Mouse (Mus musculus): Measurements from ENCODE around the gene Pdzd9. TPM values are rescaled to one million over a fixed set of nuclear protein-coding genes. Genes with fewer than 3 reads are reported as not detected.

Pdzd9 gene
- polyA plus RNA-seq, 1 experiment = 0.11 TPM

DNA sequence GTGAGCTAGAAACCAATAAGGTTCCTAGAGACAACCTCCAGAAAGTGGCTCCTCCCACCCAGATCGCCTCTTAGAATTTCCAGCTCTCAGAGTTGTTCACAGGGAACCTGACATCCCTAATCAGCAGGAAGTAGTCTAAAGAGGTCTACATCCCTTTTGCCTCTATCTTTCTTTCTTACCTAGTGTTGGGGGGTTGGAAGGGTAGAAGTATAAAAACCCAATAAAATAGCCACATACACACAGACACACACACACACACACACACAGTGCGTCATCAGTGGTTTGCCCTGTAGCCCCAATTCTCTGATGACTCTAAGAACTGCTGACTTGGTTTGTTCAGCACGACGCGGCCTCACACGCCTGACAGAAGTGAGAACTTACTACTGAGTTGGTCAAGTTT, 29.4 kb upstream of the Pdzd9 start:
- TF ChIP-seq MYOD1 (IDR thresholded peaks at IDR 0.05; ENCODE audit: control insufficient read depth, insufficient read length, low read depth) = no peak
- TF ChIP-seq CTCF (IDR thresholded peaks at IDR 0.05; ENCODE audit: control insufficient read depth, insufficient read depth, insufficient read length) = no peak
- TF ChIP-seq MAX (IDR thresholded peaks at IDR 0.05) = no peak
- TF ChIP-seq FOSL1 (IDR thresholded peaks at IDR 0.05; ENCODE audit: insufficient read depth, low read length, poor library complexity, severe bottlenecking) = no peak
- no peak for TF ChIP-seq MYOG (IDR thresholded peaks at IDR 0.05; ENCODE audit: control insufficient read depth, extremely low read depth, insufficient read length)
- no peak for TF ChIP-seq CEBPB (IDR thresholded peaks at IDR 0.05; ENCODE audit: low read depth)
- TF ChIP-seq USF1 (IDR thresholded peaks at IDR 0.05; ENCODE audit: low read depth) = no peak
- Histone ChIP-seq H3K36me3 (ENCODE audit: control insufficient read depth, insufficient read depth) (peaks cover 5% of the 10 kb centered on the region), H3K4me3 (ENCODE audit: insufficient read depth, poor library complexity, severe bottlenecking) (no peak overlapping the region), H3K79me2 (ENCODE audit: control insufficient read depth, insufficient read depth) (peaks cover 91% of the 10 kb centered on the region), H3ac (ENCODE audit: control insufficient read depth, insufficient read length, low read depth) (no peak overlapping the region), H3K79me3 (ENCODE audit: low read depth) (peaks cover 48% of the 10 kb centered on the region), H3K27me3 (ENCODE audit: control insufficient read depth, insufficient read depth, insufficient read length) (no peaks in the 10 kb centered on the region)

DNA sequence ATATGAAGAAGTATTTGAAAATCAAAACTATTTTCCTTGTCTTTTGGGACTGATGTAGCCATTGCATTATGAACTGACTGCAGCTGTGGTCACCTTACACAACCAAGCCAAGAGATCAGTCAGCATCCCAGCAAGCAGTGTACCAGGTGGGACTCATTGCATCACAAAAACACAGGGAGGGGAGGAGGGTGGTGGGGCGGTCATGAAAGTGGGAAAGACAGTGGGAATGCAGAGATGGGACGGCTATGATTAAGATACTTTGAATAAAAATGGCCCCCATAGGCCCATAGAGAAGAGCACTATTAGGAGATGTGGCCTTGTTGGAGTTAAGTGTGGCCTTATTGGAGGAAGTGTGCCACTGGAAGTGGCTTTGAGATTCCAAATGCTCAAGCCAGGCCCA, 26.2 kb upstream of the Pdzd9 start:
- no peaks in the 10 kb centered on the region for H3K27me3 ChIP-seq (ENCODE audit: control insufficient read depth, insufficient read depth, insufficient read length)
- TF ChIP-seq USF1 (IDR thresholded peaks at IDR 0.05; ENCODE audit: low read depth) = no peak

DNA sequence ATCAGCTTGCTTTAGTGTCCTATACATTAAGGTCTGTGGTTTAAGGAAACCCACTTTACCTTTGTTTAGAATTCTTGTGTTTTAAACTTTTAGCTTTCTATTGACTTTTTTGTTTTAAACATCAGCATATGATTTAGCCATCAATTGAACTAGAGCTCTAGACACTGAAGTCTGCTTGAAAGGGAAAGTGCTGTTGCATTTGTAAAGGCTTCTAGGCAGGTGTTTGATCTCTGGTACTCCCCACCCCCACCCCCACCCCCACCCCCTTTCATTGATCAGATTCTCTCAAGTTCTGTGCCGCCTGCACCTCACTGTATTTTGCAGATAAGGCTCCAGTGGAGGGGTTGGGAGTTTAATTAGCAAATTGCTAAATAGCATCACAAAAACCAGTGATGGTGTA, 25.5 kb upstream of the Pdzd9 start:
- H3K4me3 ChIP-seq (ENCODE audit: insufficient read depth, poor library complexity, severe bottlenecking) = no peak overlapping the region
- TF ChIP-seq CEBPB (IDR thresholded peaks at IDR 0.05; ENCODE audit: low read depth) (no peak), MYOG (IDR thresholded peaks at IDR 0.05; ENCODE audit: control insufficient read depth, extremely low read depth, insufficient read length) (no peak), FOSL1 (IDR thresholded peaks at IDR 0.05; ENCODE audit: insufficient read depth, low read length, poor library complexity, severe bottlenecking) (no peak), MYOD1 (IDR thresholded peaks at IDR 0.05; ENCODE audit: control insufficient read depth, insufficient read length, low read depth) (no peak), CTCF (IDR thresholded peaks at IDR 0.05; ENCODE audit: control insufficient read depth, insufficient read depth, insufficient read length) (no peak), MAX (IDR thresholded peaks at IDR 0.05) (no peak), USF1 (IDR thresholded peaks at IDR 0.05; ENCODE audit: low read depth) (no peak)
- H3ac ChIP-seq (ENCODE audit: control insufficient read depth, insufficient read length, low read depth) = no peak overlapping the region
- H3K79me2 ChIP-seq (ENCODE audit: control insufficient read depth, insufficient read depth) = peaks cover 81% of the 10 kb centered on the region
- peaks cover 12% of the 10 kb centered on the region for H3K36me3 ChIP-seq (ENCODE audit: control insufficient read depth, insufficient read depth)
- no peaks in the 10 kb centered on the region for H3K27me3 ChIP-seq (ENCODE audit: control insufficient read depth, insufficient read depth, insufficient read length)
- H3K79me3 ChIP-seq (ENCODE audit: low read depth) = peaks cover 33% of the 10 kb centered on the region

More for the DNA sequence above, 26.2 kb upstream of the Pdzd9 start:
- Histone ChIP-seq H3ac (ENCODE audit: control insufficient read depth, insufficient read length, low read depth) (no peak overlapping the region), H3K4me3 (ENCODE audit: insufficient read depth, poor library complexity, severe bottlenecking) (no peak overlapping the region), H3K36me3 (ENCODE audit: control insufficient read depth, insufficient read depth) (peaks cover 8% of the 10 kb centered on the region), H3K79me2 (ENCODE audit: control insufficient read depth, insufficient read depth) (peaks cover 80% of the 10 kb centered on the region), H3K79me3 (ENCODE audit: low read depth) (peaks cover 39% of the 10 kb centered on the region)

DNA sequence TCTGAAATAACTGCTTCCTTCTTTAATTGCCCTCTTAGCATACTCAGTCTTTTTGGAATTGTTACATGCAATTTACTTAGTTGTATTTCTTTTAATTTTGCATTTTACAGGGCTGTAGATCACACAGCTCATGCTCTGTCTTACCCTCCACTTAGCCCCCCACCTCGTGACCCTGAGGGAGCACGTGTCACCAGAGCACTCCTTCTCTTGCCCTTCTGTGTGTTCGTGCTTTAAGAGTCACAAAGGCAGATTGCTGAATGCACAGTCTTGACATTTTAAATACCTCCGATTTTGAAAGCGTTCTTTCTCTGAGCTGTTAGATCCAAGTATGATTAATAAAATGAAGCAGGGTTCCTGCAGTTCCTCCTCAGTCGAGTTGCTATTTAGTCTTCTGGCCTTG, 25.1 kb upstream of the Pdzd9 start:
- Histone ChIP-seq H3K79me3 (ENCODE audit: low read depth) (peaks cover 32% of the 10 kb centered on the region), H3K4me3 (ENCODE audit: insufficient read depth, poor library complexity, severe bottlenecking) (no peak overlapping the region), H3K36me3 (ENCODE audit: control insufficient read depth, insufficient read depth) (peaks cover 12% of the 10 kb centered on the region), H3K27me3 (ENCODE audit: control insufficient read depth, insufficient read depth, insufficient read length) (no peaks in the 10 kb centered on the region), H3K79me2 (ENCODE audit: control insufficient read depth, insufficient read depth) (peaks cover 80% of the 10 kb centered on the region), H3ac (ENCODE audit: control insufficient read depth, insufficient read length, low read depth) (no peak overlapping the region)
- no peak for TF ChIP-seq FOSL1 (IDR thresholded peaks at IDR 0.05; ENCODE audit: insufficient read depth, low read length, poor library complexity, severe bottlenecking)
- TF ChIP-seq MAX (IDR thresholded peaks at IDR 0.05) = no peak
- TF ChIP-seq MYOG (IDR thresholded peaks at IDR 0.05; ENCODE audit: control insufficient read depth, extremely low read depth, insufficient read length) = no peak
- TF ChIP-seq USF1 (IDR thresholded peaks at IDR 0.05; ENCODE audit: low read depth) = no peak
- TF ChIP-seq CTCF (IDR thresholded peaks at IDR 0.05; ENCODE audit: control insufficient read depth, insufficient read depth, insufficient read length) = no peak
- no peak for TF ChIP-seq CEBPB (IDR thresholded peaks at IDR 0.05; ENCODE audit: low read depth)
- TF ChIP-seq MYOD1 (IDR thresholded peaks at IDR 0.05; ENCODE audit: control insufficient read depth, insufficient read length, low read depth) = no peak

DNA sequence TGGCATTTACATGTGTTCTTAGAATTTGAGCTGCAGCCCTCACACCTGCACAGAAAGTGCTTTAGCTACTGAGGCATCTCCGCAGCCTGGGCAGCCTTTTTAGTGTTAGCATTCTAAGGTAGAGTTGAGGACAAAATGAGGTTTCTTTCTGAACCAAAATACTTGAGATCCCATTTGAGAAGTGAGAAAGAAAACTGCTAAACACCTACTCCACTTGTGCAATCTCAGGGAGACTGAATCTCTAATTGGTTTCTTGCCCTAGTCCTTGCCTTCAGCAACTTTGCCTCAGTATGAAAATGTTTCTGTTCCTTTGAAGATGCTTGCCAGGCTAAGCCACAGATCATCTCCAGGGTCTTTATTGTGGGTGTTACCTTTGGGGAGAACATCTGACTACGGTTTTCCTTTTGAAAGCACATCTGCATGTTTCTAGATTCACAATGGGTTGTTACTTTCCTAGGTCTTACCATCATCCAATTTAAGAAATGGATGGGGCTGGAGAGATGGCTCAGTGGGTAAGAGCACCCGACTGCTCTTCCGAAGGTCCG, 23.8 kb upstream of the Pdzd9 start:
- Histone ChIP-seq H3K27me3 (ENCODE audit: control insufficient read depth, insufficient read depth, insufficient read length) (no peaks in the 10 kb centered on the region), H3ac (ENCODE audit: control insufficient read depth, insufficient read length, low read depth) (no peak overlapping the region), H3K36me3 (ENCODE audit: control insufficient read depth, insufficient read depth) (peaks cover 12% of the 10 kb centered on the region), H3K79me3 (ENCODE audit: low read depth) (peaks cover 34% of the 10 kb centered on the region), H3K79me2 (ENCODE audit: control insufficient read depth, insufficient read depth) (peaks cover 80% of the 10 kb centered on the region), H3K4me3 (ENCODE audit: insufficient read depth, poor library complexity, severe bottlenecking) (no peak overlapping the region)
- TF ChIP-seq CEBPB (IDR thresholded peaks at IDR 0.05; ENCODE audit: low read depth) = no peak
- no peak for TF ChIP-seq FOSL1 (IDR thresholded peaks at IDR 0.05; ENCODE audit: insufficient read depth, low read length, poor library complexity, severe bottlenecking)
- no peak for TF ChIP-seq MAX (IDR thresholded peaks at IDR 0.05)
- TF ChIP-seq MYOG (IDR thresholded peaks at IDR 0.05; ENCODE audit: control insufficient read depth, extremely low read depth, insufficient read length) = no peak
- no peak for TF ChIP-seq CTCF (IDR thresholded peaks at IDR 0.05; ENCODE audit: control insufficient read depth, insufficient read depth, insufficient read length)
- no peak for TF ChIP-seq MYOD1 (IDR thresholded peaks at IDR 0.05; ENCODE audit: control insufficient read depth, insufficient read length, low read depth)
- TF ChIP-seq USF1 (IDR thresholded peaks at IDR 0.05; ENCODE audit: low read depth) = no peak

DNA sequence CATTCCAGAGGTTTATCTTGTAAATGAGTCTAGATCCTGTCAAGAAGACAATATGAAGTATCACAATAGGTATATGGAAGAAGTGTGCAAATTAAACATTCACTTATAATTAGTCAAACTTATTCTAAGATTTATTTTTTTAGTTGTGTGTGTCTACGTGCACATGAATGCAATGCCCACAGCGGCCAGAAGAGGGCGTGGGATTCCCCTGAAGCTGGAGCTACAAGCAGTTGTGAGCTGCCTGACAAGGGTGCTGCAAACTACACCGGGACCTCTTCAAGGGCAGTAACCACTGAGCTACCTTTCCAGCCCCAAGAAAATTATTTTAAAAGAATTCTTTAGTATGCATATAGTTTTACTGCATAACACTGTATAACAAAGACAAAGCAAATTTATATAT, 20.5 kb upstream of the Pdzd9 start:
- Histone ChIP-seq H3K27me3 (ENCODE audit: control insufficient read depth, insufficient read depth, insufficient read length) (no peaks in the 10 kb centered on the region), H3ac (ENCODE audit: control insufficient read depth, insufficient read length, low read depth) (no peak overlapping the region), H3K4me3 (ENCODE audit: insufficient read depth, poor library complexity, severe bottlenecking) (no peak overlapping the region), H3K36me3 (ENCODE audit: control insufficient read depth, insufficient read depth) (peaks cover 8% of the 10 kb centered on the region), H3K79me3 (ENCODE audit: low read depth) (peaks cover 36% of the 10 kb centered on the region), H3K79me2 (ENCODE audit: control insufficient read depth, insufficient read depth) (peaks cover 85% of the 10 kb centered on the region)
- TF ChIP-seq USF1 (IDR thresholded peaks at IDR 0.05; ENCODE audit: low read depth) (no peak), CTCF (IDR thresholded peaks at IDR 0.05; ENCODE audit: control insufficient read depth, insufficient read depth, insufficient read length) (no peak), FOSL1 (IDR thresholded peaks at IDR 0.05; ENCODE audit: insufficient read depth, low read length, poor library complexity, severe bottlenecking) (no peak), MAX (IDR thresholded peaks at IDR 0.05) (no peak), MYOD1 (IDR thresholded peaks at IDR 0.05; ENCODE audit: control insufficient read depth, insufficient read length, low read depth) (no peak), CEBPB (IDR thresholded peaks at IDR 0.05; ENCODE audit: low read depth) (no peak), MYOG (IDR thresholded peaks at IDR 0.05; ENCODE audit: control insufficient read depth, extremely low read depth, insufficient read length) (no peak)
